Mouse (Mus musculus) CH12.LX (cell line): ENCODE measurements around the gene Stxbp5l. TPM values are rescaled to one million over a fixed set of nuclear protein-coding genes. Genes with fewer than 3 reads are reported as not detected.

Experiments
- DNase-seq: peaks from one replicate; pipeline ENCODE4 v3.0.0-alpha.2; 2013; ENCODE audit errors: extremely low read depth
- H3K27ac ChIP-seq: 2 replicates; pipeline ENCODE4 v1.5.1; 2012; ENCODE audit warnings: low read depth, mild to moderate bottlenecking, control low read depth, moderate library complexity; ENCODE audit not compliant: insufficient read depth
- H3K27me3 ChIP-seq: replicated peaks from 2 replicates; pipeline ENCODE3; 2012; ENCODE audit warnings: inconsistent platforms
- H3K36me3 ChIP-seq, 2 experiments: replicated peaks in 1 of 2; 2 replicates each; pipeline versions ENCODE3 to v1.6.1; 2012; ENCODE audit warnings: inconsistent platforms in 1 of 2, low read length in 1 of 2, mild to moderate bottlenecking in 1 of 2, mixed read lengths in 1 of 2, moderate library complexity in 1 of 2; ENCODE audit not compliant: control insufficient read depth in 1 of 2, insufficient read depth in 1 of 2
- H3K4me1 ChIP-seq, 2 experiments: 2 replicates each; pipeline ENCODE4 v1.6.1; 2012; ENCODE audit warnings: inconsistent platforms in 1 of 2, moderate library complexity in 1 of 2; ENCODE audit not compliant: insufficient read depth in 2 of 2, control insufficient read depth in 1 of 2
- H3K4me2 ChIP-seq: 2 replicates; pipeline ENCODE4 v1.6.1; 2012; ENCODE audit warnings: low read depth, mild to moderate bottlenecking, control low read depth; ENCODE audit not compliant: poor library complexity, insufficient read depth, severe bottlenecking
- H3K4me3 ChIP-seq, 3 experiments: fragments of 150-350 bp in 1 of 3; sonication (generic) in 1 of 3; replicated peaks in 1 of 3; 2 replicates each; pipeline versions ENCODE3 to v1.5.1; 2011 to 2012; ENCODE audit warnings: low read depth in 2 of 3, low read length in 2 of 3, mild to moderate bottlenecking in 2 of 3, moderate library complexity in 2 of 3, control low read depth in 1 of 3, improper control_type of control experiment in 1 of 3, inconsistent platforms in 1 of 3, mixed read lengths in 1 of 3; ENCODE audit not compliant: poor library complexity in 1 of 3
- H3K79me2 ChIP-seq: replicated peaks from 2 replicates; pipeline ENCODE4 v1.6.1; 2012; ENCODE audit warnings: mild to moderate bottlenecking, moderate library complexity; ENCODE audit not compliant: control insufficient read depth, poor library complexity, insufficient read depth, severe bottlenecking; ENCODE audit errors: extremely low read depth
- H3K9ac ChIP-seq: 2 replicates; pipeline ENCODE4 v1.6.1; 2012; ENCODE audit warnings: low read depth, mild to moderate bottlenecking, control low read depth, moderate library complexity; ENCODE audit not compliant: insufficient read depth
- H3K9me3 ChIP-seq: replicated peaks from 2 replicates; pipeline ENCODE3; 2012; ENCODE audit warnings: low read length, inconsistent platforms, mixed read lengths
- CHD1 ChIP-seq: IDR thresholded peaks from 2 replicates; pipeline ENCODE4 v1.6.1; 2012; ENCODE audit warnings: low read depth, low read length, improper control_type of control experiment, inconsistent platforms
- CTCF ChIP-seq, 2 experiments: IDR thresholded peaks in 1 of 2; conservative IDR thresholded peaks in 1 of 2; 2 replicates each; pipeline ENCODE4 v1.5.1; 2011 to 2012; ENCODE audit warnings: low read depth in 2 of 2, low read length in 2 of 2, improper control_type of control experiment in 1 of 2, inconsistent platforms in 1 of 2, mild to moderate bottlenecking in 1 of 2, moderate library complexity in 1 of 2
- ELF1 ChIP-seq: IDR thresholded peaks from 2 replicates; pipeline ENCODE4 v1.6.1; 2014; ENCODE audit warnings: low read depth, mild to moderate bottlenecking, inconsistent platforms, low read length, improper control_type of control experiment
- EP300 ChIP-seq: IDR thresholded peaks from 2 replicates; pipeline ENCODE4 v1.6.1; 2011; ENCODE audit warnings: low read length, improper control_type of control experiment
- ETS1 ChIP-seq: conservative IDR thresholded peaks from 2 replicates; pipeline ENCODE4 v1.6.1; 2012; ENCODE audit warnings: low read depth, mild to moderate bottlenecking, inconsistent platforms, low read length, improper control_type of control experiment, moderate library complexity
- IRF4 ChIP-seq: IDR thresholded peaks from 2 replicates; pipeline ENCODE4 v1.6.1; 2014; ENCODE audit warnings: low read depth, mild to moderate bottlenecking, inconsistent platforms, low read length, improper control_type of control experiment
- JUN ChIP-seq: IDR thresholded peaks from 2 replicates; pipeline ENCODE4 v1.6.1; 2011; ENCODE audit warnings: low read depth, mild to moderate bottlenecking, low read length, improper control_type of control experiment, moderate library complexity; ENCODE audit not compliant: insufficient read depth
- MAFK ChIP-seq: IDR thresholded peaks from 2 replicates; pipeline ENCODE4 v1.6.1; 2011; ENCODE audit warnings: low read length, improper control_type of control experiment; ENCODE audit not compliant: insufficient replicate concordance
- MEF2A ChIP-seq: IDR thresholded peaks from 2 replicates; pipeline ENCODE4 v1.6.1; 2014; ENCODE audit warnings: low read depth, mild to moderate bottlenecking, inconsistent platforms, low read length, improper control_type of control experiment, borderline replicate concordance
- MXI1 ChIP-seq: IDR thresholded peaks from 2 replicates; pipeline ENCODE4 v1.6.1; 2011; ENCODE audit warnings: mild to moderate bottlenecking, low read depth, low read length, improper control_type of control experiment
- MYC ChIP-seq: IDR thresholded peaks from 2 replicates; pipeline ENCODE4 v1.6.1; 2011; ENCODE audit warnings: low read depth, mild to moderate bottlenecking, improper control_type of control experiment, low read length
- SIN3A ChIP-seq: IDR thresholded peaks from 2 replicates; pipeline ENCODE4 v1.6.1; 2012; ENCODE audit warnings: low read length, improper control_type of control experiment, inconsistent platforms
- SMC3 ChIP-seq: IDR thresholded peaks from 2 replicates; pipeline ENCODE4 v1.6.1; 2011; ENCODE audit warnings: low read depth, low read length, improper control_type of control experiment
- TBP ChIP-seq: conservative IDR thresholded peaks from 2 replicates; pipeline ENCODE4 v1.6.1; 2011; ENCODE audit warnings: low read depth, low read length, improper control_type of control experiment
- UBTF ChIP-seq: IDR thresholded peaks from 2 replicates; pipeline ENCODE4 v1.6.1; 2012; ENCODE audit warnings: low read depth, mild to moderate bottlenecking, inconsistent platforms, low read length, improper control_type of control experiment, moderate library complexity
- USF1 ChIP-seq: IDR thresholded peaks from 2 replicates; pipeline ENCODE4 v1.6.1; 2014; ENCODE audit warnings: low read depth, mild to moderate bottlenecking, inconsistent platforms, low read length, improper control_type of control experiment
- USF2 ChIP-seq: conservative IDR thresholded peaks from 2 replicates; pipeline ENCODE4 v1.6.1; 2011; ENCODE audit warnings: low read depth, low read length, improper control_type of control experiment
- ZC3H11A ChIP-seq: IDR thresholded peaks from 2 replicates; pipeline ENCODE4 v1.6.1; 2012; ENCODE audit warnings: low read depth, mild to moderate bottlenecking, inconsistent platforms, low read length, improper control_type of control experiment
- dilution Hi-C: fragments of 300-500 bp; cut with MboI; formaldehyde crosslinking; loops from 2 replicates; pipeline ENCODE4 v1.14.3; 2020; ENCODE audit warnings: low sequenced_read_pairs; ENCODE audit not compliant: extremely low pct_unique_long_range_greater_than_20kb, extremely low pct_ligation_motif_present
- in situ Hi-C: fragments of 300-500 bp; cut with MboI; formaldehyde crosslinking; loops from 3 replicates; pipeline ENCODE4 v1.14.3; 2019; ENCODE audit warnings: low sequenced_read_pairs, low pct_ligation_motif_present, low pct_unique_long_range_greater_than_20kb, mixed read lengths
- polyA plus RNA-seq: library from polyadenylated mRNA; unstranded; fragments of >175 nt; gene quantifications from 2 replicates; pipeline ENCODE4 v1.2.1, GENCODE M21; 2012; ENCODE audit warnings: low read depth; ENCODE audit not compliant: insufficient read length
- total RNA-seq, 2 experiments: library from RNA; depleted of rRNA; stranded (reverse); fragments of 300-350 nt in 1 of 2; fragments of >200 nt in 1 of 2; gene quantifications; 2 replicates each; pipeline ENCODE4 v1.2.3; 2012 to 2014

Gene Stxbp5l
- total and polyA plus RNA-seq, 3 experiments: 0.09 to 0.24 (median 0.13) TPM

GRCm38 (mm10) chr16:37389964-37390363 is 5.2 kb upstream of the Stxbp5l start:
- Histone ChIP-seq H3K9ac (no peak overlapping the region), H3K9me3 (no peaks in the 10 kb centered on the region), H3K4me1 (peaks cover 0 to 5% of the 10 kb centered on the region in 2 experiments; a peak in 2 of 4 replicates), H3K27me3 (peaks cover 17% of the 10 kb centered on the region), H3K36me3 (no peaks in the 10 kb centered on the region), H3K4me3 (no peak overlapping the region), H3K4me2 (no peak overlapping the region), H3K27ac (no peak overlapping the region), H3K79me2 (no peaks in the 10 kb centered on the region)
- TF ChIP-seq JUN: no peak
- no peak for TF ChIP-seq CTCF (conservative IDR thresholded peaks at IDR 0.05 in 1 of 2, IDR thresholded peaks at IDR 0.05 in 1 of 2; ENCODE audit: low read depth in 2 of 2, low read length in 2 of 2)
- TF ChIP-seq MYC: no peak
- no peak for TF ChIP-seq TBP
- TF ChIP-seq MXI1: no peak
- DNase-seq: no peak
- dilution Hi-C loops: no loop called here
- in situ Hi-C loops: no loop called here

DNA sequence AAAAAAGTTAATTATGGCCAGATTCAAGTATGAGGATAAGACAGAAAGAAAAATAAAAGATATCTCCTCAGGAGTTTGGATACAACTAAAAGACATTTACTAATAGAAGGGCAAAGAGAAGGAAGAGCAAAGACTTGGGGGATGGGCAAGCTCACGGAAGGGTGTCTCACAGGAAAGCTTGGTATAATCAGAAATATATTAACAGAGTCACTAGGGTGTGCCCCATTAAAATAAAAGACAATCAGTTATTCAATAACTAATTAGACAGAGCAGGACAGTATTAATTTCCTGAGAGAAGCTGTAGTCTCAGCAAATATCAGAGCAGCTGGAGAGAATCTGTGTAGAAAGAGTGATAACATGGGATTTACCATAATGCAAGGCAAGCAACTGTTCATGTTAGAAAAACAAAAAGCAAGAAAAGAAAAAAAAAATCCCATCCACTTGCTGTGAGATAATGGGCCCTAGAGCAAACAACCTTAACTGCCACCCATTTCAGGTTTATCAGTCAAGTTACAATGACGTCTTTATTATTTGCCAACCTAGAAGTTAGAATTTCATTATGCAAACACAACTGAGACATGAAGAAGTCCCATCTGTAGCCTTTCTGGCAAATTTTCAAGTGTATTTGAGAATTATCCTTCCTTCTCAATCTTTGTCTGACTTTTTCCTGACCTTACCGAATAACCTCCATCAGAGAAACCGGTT is 4.6 kb upstream of the Stxbp5l start:
- Histone ChIP-seq H3K36me3 (no peaks in the 10 kb centered on the region), H3K4me2 (no peak overlapping the region), H3K27ac (no peak overlapping the region), H3K4me1 (peaks cover 3 to 7% of the 10 kb centered on the region in 2 experiments; a peak in 3 of 4 replicates), H3K4me3 (no peak overlapping the region), H3K9me3 (no peaks in the 10 kb centered on the region), H3K79me2 (no peaks in the 10 kb centered on the region), H3K27me3 (peaks cover 17% of the 10 kb centered on the region), H3K9ac (no peak overlapping the region)
- TF ChIP-seq MAFK (no peak), ZC3H11A (no peak), SIN3A (no peak), SMC3 (no peak), MYC (no peak), CHD1 (no peak), USF2 (no peak), EP300 (no peak), MEF2A (no peak), ELF1 (no peak), UBTF (no peak), IRF4 (no peak), USF1 (no peak), ETS1 (no peak)
- in situ Hi-C loops: no loop called here
- DNase-seq: no peak
- dilution Hi-C loops: no loop called here
